Mouse (Mus musculus): ENCODE results near the gene Birc3.
A peak's percentile ranks its signal among the peaks of the same experiment; 100 is the strongest.
"Not testable (repeated sequence)": the region's sequence is repeated elsewhere in the genome, so short reads cannot be mapped to it uniquely, and the experiment has no call there.

The Birc3 gene

DNA sequence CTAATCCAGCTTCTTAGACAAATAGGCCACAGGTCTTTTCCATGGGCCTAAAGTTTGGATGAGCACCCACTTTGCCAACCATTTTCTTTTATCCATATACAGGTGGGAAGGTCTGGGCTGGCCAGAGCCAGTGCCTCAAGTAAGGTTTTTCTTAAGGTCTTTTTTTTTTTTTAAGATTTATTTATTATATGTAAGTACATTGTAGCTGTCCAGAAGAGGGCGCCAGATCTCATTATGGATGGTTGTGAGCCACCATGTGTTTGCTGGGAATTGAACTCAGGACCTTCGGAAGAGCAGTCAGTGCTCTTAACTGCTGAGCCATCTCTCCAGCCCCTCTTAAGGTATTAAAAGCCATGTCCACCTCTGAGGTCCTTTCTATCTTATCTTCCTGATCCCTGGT is 6.0 kb downstream of the Birc3 start:
- not testable (repeated sequence) for DNase-seq

DNA sequence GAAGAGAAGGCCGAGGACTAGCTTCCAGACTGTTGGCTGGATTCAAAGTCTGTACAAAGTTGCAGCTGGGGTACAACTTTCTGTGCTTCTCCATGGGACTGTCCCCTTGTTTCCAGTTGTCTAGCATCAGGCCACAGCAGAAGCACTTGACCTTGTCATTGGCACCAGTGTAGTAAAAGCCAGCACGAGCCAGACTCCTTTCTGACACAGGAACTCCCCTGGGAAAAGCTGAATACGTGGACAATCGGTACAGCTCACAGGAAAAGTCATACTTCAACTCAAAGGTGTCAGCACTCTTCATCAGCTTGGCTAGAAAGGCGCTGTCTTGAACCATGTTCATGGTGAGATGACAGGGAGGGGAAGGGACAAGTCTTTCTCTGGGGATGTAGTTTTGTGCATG is 12.0 kb downstream of the Birc3 start:
- DNase-seq, result no peak

DNA sequence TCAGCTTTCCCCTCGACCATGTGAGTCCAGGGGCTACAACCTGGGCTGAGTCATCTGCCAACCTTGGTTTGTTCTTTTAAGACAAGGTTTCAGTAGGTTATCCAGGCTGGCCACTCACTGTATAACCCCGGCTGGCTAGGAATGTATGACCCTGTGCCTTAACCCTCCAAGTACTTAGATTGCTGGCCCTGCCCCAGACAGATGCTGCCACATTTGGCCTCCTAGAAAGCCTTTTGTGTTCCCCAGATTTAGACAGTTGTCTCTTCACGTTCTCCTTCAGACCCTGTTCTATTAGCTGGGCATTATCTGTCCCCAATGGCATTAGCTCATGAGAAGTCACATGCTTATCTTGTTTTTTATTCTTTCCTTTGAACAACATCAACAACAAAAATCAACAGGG is 17.1 kb downstream of the Birc3 start:
- DNase-seq, result no peak

DNA sequence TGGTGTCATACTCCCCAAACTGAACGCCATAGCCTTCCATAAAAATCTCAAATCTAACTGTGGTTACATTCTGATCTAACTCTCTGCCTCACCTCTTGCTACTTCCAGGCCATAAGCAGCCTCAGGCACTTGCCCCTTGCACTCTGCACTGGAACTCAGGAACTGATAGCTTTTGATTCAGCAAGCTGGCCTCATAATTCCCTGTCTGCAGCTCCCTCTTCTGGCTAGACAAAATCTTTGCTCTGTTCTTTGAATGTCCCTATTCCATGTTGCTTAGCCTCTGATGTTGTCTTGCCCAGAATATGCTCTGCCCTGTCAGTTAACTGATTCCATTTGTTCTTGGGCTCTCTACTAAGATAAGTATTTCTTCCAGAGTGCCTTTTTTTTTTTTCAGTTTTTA is 17.6 kb downstream of the Birc3 start:
- DNase-seq, result peak in 1 of 2 experiments; percentile 17

DNA sequence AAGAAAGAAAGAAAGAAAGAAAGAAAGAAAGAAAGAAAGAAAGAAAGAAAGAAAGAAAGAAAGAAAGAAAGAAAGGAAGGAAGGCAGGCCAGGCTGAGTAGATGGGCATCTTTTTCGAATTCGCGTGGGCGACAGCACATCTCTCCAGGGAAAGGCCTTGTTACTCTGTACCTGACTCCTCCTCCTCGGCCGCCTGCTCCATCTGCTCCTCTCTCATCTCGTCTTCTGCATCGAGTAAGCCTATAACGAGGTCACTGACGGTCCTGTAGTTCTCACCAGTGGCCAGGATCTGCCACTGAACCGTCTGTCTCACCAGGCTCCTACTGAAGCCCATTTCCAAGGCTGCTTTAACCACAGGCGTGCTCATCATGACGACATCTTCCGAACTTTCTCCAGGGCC is 18.8 kb downstream of the Birc3 start:
- not testable (repeated sequence) for DNase-seq

DNA sequence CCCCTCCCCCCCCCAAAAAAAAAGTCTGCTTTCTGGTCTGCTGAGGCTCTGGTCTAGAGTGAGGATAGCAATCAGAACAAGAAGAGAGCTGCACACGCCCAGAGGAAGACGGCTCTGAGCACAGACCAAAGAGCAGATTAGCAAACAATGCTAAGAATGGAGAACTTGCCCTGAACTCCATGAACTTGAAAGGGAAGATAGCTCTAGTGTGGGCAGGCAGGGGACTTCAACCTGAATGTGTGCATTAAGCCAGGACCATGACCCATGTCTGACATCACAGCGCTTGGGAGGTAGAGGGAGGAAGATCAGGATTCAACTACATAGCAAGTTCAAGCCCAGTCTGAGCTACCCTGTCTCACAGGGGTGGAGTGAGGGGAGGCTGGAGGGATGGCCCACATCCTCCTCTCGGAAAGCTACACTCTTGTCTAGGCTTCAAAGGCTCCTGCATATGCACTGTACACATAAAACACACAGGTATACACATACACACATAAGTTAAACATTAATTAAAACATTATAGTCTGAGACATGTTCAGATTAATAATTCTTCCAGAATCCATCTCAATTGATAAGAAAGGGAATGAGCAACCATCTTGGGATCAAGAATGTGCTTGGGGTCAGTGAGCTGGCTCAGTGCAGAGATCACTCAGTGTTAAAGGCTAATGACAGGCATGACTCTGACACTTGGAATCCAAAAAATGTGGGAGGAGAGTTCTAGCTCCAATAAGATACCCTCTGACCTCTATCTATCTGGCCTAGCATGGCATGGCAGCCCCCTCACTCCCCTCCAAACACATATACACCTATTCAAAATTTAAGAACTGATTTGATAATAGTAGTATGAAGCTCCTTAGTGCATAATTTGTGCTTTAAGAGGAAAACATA is 20.4 kb downstream of the Birc3 start:
- DNase-seq, result no peak

DNA sequence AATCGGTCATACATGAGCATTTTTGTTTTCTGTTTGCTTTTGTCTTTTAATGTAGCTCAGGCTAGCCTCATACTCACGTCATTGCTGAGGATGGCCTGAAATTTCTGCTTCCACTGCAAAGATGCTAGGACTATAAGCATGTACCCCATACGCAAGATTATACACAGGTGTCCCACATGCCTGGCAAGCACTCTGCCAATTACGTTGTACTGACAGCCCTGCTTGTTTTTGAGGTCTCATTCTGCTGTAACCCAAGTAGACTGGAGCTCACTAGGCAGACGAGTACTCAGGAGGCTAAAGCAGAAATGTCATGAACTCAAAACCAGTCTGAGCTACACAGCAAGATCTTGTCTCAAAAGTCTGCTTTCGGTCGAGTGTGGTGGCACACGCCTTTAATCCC is 21.1 kb downstream of the Birc3 start:
- DNase-seq, result no peak

DNA sequence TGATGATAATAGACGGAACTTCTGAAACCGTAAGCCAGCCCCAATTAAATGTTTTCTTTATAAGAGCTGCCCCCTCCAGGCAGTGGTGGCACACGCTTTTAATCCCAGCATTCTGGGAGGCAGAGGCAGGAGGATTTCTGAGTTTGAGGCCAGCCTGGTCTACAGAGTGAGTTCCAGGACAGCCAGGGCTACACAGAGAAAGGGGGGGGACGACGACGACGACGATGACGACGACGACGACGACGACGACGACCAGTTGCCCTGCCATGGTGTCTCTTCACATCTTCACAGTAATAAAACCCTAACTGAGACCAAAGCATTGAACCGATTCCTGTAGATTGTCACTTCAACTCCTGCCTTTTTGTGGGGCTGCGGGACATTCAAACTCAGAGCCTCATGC is 24.8 kb downstream of the Birc3 start:
- no peak for DNase-seq

DNA sequence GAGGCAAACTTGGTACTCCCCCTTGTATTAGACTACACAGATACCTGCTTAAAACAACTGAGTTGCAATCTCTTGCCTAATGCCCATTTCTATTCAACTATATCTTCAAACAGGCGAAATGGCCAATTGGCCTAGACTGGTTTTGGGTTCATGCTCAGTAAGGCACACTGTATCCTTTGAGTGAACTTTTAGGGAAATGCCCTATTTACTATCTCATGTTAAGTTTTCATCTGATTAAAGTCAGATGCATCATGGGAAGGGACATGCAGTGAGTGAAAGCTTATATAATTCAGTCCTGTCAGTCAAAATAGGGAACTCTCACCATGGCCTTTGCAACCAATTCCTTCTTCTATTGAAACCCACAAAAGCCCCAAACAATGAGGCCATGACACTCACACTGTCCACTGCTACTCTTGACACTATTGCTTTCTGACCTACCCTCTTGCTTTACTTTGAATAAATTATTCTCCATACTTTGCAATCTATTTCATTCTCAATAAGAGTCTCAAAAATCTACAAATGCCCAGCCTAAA is 26.3 kb downstream of the Birc3 start:
- DNase-seq, result no peak

DNA sequence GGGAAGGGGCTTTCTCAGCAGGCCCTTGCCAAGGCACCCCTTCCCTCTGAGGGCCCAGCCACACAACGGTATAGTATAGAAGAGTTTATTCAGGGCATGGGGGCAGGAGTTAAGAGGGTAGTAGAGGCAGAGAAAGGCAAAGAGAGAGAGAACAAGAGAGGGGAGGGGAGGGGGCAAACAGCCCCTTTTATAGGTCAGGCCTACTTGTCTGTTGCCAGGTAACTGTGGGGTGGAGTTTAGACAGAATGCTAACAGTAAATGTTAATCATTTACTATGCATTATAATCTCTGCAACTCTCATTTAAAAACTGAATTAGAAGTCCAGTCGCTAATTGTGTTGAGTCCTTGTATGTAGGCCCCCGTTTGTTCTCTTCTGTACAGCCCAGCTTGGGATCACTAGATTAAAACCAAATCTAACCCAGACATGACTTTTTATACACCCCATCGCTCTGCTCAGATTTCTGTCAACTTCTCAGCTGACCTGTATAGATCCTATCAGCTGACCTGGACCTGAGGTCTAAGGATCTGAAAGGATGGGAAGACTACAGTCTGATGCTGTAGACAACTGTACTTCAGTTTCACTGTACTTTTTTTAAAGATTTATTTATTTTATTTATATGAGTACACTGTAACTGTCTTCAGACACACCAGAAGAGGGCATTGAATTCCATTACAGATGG is 27.6 kb downstream of the Birc3 start:
- no peak for DNase-seq

DNA sequence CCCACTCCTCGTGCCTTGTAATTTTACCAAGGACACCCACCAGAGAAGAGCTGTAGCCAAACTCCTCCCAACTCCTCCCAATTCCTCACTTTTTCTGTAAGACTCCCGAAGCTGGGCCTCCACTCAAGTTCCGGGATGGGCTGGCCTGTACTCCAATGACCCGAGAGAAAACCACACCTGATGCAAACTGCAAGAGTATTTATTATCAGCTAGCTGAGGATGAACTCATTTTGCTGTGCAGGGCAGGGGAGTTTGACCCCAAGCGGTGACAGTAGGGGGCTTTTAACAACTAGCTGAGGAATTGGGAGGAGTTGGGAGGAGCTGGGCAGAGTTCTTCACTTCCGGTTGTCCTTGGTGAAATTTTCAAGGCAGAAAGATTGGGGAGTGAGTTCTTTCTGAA is 31.8 kb downstream of the Birc3 start:
- DNase-seq, result no peak

DNA sequence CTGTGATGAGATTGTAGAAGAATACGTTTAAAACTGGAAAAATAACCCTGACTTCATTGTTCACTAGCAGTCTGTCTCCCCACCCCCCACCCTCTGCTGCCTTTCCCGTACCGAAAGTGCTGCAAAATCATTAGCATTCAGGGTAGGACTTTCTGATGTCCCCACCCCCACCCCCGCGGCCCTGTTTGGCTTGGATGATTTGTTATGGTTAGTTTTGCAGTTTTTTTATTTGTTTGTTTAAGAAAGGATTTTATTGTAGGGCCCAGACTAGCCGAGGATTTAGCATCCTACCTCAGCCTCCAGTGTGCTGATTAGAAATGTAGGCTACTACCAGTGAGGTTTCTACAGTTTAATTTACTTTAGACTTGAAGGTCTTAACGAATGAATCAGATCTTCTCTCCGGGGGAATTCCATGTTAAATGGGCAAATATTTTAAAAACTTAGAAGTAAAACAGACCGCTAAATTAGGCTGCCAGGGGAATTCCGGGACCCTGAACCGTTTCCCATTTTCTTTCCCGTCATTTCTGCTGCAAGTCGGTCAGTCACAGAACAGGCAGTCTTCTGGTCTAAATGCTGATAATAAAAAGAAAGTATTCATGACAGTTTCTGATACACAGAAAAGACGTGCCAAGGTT is 35.1 kb downstream of the Birc3 start:
- no peak for DNase-seq

DNA sequence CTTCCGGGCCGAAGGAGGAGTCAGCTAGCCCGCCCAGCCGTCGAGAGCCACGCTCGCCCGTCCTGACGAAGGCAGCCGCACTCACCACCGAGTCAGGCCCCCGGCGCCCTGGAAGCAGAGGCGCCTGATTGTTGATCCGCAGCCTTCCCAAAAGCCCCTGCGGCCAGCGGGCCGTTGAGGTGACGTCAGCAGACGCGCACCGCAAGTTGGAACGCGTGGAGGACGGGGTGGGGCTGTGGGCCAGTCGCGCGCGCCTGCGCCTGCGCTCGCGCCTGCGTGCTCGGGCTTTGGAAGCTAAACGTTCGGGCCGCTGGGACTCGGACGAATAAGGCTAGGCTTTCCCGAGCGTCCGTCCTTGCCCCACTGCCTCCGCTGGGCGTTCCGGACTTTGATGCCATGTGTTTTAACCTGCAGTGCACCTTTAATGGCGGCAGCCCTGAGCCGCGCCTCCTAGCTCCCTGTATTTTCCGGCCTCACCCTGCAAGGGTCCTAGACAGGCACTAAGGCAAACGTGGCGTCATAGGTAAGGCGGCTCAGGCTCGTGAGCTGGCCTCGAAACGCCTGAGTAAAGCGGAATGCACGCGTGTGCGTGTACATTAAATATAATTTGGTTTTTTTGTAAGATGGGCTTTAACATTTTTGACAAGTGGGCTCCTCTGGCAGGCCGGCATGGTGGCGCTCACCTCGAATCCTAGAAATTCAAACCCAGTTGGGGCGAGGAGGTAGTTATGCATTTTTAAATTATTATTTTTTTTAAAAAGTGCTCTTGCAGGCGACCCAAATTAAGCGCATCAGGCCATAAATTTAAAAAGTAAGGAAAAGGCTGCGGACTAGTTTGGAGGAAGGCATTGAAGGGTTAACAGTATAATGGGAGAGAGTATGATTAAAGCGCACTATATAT is 35.8 kb downstream of the Birc3 start, which contains the start of gene Birc2:
Gene Birc2 (minus strand): TSS at position 160 of the 901 bp plus-strand sequence.
- peak; percentile 93 to 95 for DNase-seq

DNA sequence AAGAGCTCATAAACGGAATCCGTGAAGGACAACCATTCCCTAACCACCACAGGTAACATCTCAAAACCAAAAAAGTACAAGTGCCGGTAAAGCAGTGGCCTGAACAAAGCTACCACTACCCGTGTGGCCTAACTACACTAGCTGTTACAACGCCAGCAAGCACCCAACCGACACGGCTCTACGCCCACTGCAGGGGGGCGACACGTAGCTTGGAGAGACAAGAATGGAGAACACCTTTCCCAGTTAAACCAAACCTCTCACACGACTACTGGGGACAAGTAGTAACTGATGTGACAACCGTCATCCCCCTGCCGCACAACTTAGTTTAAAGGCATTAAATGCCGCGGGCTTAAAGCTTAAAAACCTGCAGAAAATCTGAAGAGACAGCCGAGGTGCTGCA is 36.7 kb downstream of the Birc3 start:
- peak; percentile 59 to 65 for DNase-seq

DNA sequence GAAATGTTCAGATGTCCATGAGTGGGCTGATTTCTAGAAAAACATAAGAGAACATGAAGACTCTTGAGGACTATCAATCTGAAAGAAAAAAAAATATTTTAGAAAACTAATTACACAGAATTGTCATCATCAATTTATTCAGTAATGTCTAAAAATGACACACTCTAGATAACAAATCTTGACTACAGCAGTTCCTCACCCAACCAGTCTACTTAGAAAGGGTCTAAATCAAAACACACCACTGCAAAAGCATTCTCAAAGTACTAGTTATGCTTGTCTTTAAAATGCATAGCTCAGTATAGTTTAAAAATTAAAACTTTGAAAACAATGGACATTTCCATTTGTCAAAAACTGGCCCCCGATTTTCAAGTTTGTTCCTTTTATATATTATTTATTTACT is 37.7 kb downstream of the Birc3 start:
- no peak for DNase-seq

DNA sequence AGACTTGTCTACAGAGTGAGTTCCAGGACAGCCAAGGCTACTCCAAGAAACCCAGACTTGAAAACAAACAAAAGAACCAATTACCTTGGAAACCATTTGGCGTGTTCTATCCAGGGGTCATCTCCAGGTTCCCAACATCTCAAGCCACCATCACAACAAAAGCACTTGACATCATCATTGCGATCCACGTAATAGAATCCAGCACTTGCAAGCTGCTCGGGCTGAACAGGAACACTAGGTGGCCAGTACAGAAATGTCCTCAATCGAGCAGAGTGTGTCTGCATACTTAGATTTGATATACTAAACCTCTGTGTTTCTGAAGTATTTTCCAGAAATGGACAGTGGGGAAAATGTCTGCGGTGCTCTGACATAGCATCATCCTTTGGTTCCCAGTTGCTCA is 39.6 kb downstream of the Birc3 start:
- no peak for DNase-seq

DNA sequence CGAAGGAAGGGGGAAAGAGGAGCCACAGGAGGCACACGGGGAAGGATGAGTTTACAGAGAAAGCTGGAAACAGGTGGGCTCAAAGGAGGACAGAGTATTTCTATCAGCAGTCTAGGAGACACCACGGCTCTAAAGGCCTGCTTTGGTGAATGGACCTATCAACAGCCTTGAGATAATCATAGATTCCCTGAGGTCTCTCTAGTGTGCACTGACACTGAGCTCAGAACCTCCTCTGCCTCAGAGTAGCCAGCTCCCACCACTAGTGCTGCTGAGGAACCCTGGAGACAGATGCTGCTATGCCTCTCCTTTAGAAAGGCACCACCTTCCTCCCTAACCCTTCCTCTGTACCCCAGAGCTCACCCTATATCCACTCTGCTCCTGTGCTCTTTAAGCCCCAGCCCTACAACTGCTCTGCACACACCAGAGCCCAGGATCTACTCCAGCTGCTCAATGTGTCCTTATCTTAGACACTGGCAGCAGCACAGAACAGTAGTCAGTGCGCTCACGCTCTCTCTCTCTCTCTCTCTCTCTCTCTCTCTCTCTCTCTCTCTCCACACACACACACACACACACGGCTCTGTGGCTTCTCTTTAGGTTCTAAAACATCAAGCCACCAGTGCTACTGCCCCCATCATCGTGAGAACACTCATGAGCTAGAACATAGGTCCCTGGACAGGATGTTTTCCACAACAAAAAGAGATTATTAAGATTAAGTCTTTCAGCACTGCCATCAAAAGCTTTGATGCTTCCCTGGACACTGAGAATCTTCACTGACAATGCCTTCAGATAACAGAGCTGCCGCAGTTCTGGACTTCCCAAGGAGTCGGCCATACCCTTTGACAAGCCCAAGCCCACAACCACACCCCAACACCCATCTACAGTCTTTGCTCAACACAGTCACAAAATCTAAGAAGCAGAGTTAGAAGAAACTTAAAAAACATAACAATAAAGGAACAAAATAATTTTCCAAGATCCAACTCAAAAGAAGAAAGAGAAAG is 43.2 kb downstream of the Birc3 start:
- no peak for DNase-seq

DNA sequence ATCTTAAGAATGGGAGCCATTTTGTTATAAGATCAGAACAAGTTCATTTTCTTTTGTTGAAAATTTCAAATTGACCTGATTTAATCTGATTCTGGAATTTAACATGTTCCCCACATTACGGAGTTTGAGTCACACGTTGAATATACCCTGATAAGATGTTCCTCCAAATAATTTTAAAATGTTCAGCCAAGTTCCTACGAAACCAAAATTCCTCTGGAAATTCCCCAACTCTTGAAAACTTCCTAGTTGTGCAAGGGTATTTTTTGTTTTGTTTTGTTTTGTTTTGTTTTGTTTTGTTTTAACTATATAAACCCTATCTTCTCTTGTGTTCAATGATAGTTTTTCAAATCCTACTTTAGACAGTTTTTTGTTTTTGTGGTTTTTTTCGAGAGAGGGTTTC is 44.3 kb downstream of the Birc3 start:
- DNase-seq, result no peak

DNA sequence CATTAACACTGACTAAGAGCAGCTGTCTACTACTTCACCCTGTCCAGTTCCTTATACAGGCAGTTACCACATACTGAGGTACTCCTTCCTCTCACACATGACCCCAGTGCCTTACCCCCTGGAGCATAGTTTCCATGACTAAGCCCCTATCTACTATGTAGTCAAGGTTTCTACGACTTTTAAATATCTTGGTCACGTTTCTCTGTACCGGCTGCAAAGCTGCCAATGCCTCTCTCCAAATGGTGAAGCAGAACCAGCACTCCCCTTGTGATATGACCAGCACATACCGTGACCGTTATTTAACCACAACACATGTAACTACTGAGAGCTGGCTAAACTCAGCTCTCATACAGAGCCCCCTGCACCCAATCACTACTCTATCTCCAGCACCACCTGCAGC is 48.1 kb downstream of the Birc3 start:
- no peak for DNase-seq

DNA sequence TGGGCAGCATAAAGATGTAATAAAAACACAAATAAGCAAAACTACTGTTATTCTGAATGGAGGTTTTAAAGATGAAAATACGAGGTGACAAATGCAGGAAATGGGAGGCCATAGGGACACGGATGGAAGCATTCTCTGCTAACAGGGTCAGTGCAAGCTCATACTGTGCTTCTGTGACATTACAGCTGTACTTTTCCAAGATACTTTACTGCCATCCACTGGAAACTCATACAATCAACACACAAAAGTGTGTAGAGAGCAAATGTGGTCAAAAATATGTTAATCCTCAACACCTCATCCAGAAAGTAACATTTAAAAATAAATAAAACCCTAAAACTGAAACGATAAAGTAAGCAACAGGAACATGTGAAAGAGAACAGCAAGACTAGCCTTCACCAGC is 50.2 kb downstream of the Birc3 start:
- no peak for DNase-seq

DNA sequence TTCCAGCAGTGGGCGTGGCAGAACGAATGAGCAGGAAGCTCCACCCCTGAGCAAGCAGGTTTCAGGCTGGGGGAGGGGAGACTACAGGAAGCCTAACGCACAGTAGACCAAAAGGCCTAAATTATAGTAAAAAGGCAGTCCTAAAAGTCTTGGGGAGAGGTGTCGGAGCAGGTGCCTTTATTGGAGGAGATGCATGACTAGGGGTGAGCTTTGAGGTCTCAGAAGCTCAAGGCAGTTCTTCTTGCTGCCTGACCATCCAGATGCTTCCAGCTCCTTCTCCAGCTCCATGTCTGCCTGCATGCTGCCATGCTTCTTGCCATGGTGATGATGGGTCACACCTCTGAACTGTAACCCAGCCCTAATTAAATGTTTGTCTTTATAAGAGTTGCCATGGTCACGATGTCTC is 67.9 kb downstream of the Birc3 start:
- no peak for DNase-seq

Data from thymus, postnatal 36 days (tissue).